Mouse (Mus musculus) midbrain, embryonic 10.5 days (tissue): ENCODE data around the gene Larp1b. TPM values are rescaled to one million over a fixed set of nuclear protein-coding genes. Genes with fewer than 3 reads are reported as not detected.
"Not testable (repeated sequence)": the region's sequence is repeated elsewhere in the genome, so short reads cannot be mapped to it uniquely, and the experiment has no call there.

Experiments used
- DNase-seq: peaks from one replicate; pipeline ENCODE4 v3.0.0-alpha.2; 2017; ENCODE audit warnings: low spot score
- H3K27ac ChIP-seq: fragments of 300-500 bp; sonication (generic); replicated peaks from 2 replicates; pipeline ENCODE4 v1.5.1; 2016; ENCODE audit warnings: mild to moderate bottlenecking
- H3K27me3 ChIP-seq: fragments of 300-500 bp; sonication (generic); 2 replicates; pipeline ENCODE4 v1.6.1; 2016; ENCODE audit warnings: low read depth, mild to moderate bottlenecking; ENCODE audit not compliant: poor library complexity, severe bottlenecking
- H3K36me3 ChIP-seq: fragments of 300-500 bp; sonication (generic); 2 replicates; pipeline ENCODE4 v1.6.1; 2016; ENCODE audit warnings: mild to moderate bottlenecking, moderate library complexity
- H3K4me1 ChIP-seq: fragments of 300-500 bp; sonication (generic); 2 replicates; pipeline ENCODE4 v1.6.1; 2016
- H3K4me3 ChIP-seq: fragments of 300-500 bp; sonication (generic); 2 replicates; pipeline ENCODE4 v1.5.1; 2016; ENCODE audit warnings: mild to moderate bottlenecking, moderate library complexity
- H3K9me3 ChIP-seq: fragments of 300-500 bp; sonication (generic); replicated peaks from 2 replicates; pipeline ENCODE4 v1.6.1; 2016; ENCODE audit warnings: mild to moderate bottlenecking
- WGBS: fragments of 180-500 bp; shearing (Covaris S2); methylation state at CpG from one replicate; pipeline ENCODE4 v1.1.7; 2016; 5-methylcytosine and 5-hydroxymethylcytosine counted together
- polyA plus RNA-seq: library from polyadenylated mRNA; unstranded; fragments of >200 nt; fragmentation: Nextera tagmentation; extraction: Ambion mirVana; gene quantifications from 2 replicates; pipeline ENCODE4 v1.2.1, GENCODE M21; 2016

Gene Larp1b
- polyA plus RNA-seq, result 1.7 and 2.0 TPM in 2 replicates

GRCm38 (mm10) chr3:40949170-40949902 is at the start of gene Larp1b:
Gene Larp1b (plus strand): TSS chr3:40949828.
- WGBS, result under 1% methylated on average over 64 of the region's 66 CpGs
- H3K27me3 ChIP-seq, result peaks cover 51% of the 10 kb centered on the region

GRCm38 (mm10) chr3:40902443-40902842 is 47.2 kb upstream of the Larp1b start, which contains the start of gene 1700034I23Rik:
Gene 1700034I23Rik (minus strand): TSS chr3:40902543.
- H3K27me3 ChIP-seq, H3K4me1 ChIP-seq, H3K27ac ChIP-seq, H3K36me3 ChIP-seq, DNase-seq, H3K4me3 ChIP-seq, H3K9me3 ChIP-seq: not testable (repeated sequence)
- 98% methylated on average over 8 of the region's 10 CpGs for WGBS

More at GRCm38 (mm10) chr3:40949170-40949902, at the start of gene Larp1b:
- H3K27ac ChIP-seq, result peak within 1 kb of the TSS; percentile 86
- peak within 1 kb of the TSS; percentile 81 for H3K4me3 ChIP-seq
- no peaks in the 10 kb centered on the region for H3K36me3 ChIP-seq
- no peaks in the 10 kb centered on the region for H3K9me3 ChIP-seq
- H3K4me1 ChIP-seq, result peaks cover 19% of the 10 kb centered on the region
- peak; percentile 100 for DNase-seq

- no peaks in the 10 kb centered on the region for H3K9me3 ChIP-seq
- no peaks in the 10 kb centered on the region for H3K4me1 ChIP-seq
- 85% methylated on average over 5 of the region's 5 CpGs for WGBS
- H3K27me3 ChIP-seq, result no peaks in the 10 kb centered on the region
- H3K27ac ChIP-seq, result no peak overlapping the region
- DNase-seq, result no peak
- no peak overlapping the region for H3K4me3 ChIP-seq
- H3K36me3 ChIP-seq, result peaks cover 9% of the 10 kb centered on the region
Observed at GRCm38 (mm10) chr3:40938189-40938588, 11.4 kb upstream of the Larp1b start.

- 96% methylated on average over 4 of the region's 4 CpGs for WGBS
- no peak for DNase-seq
- H3K4me3 ChIP-seq, result no peak overlapping the region
- H3K27me3 ChIP-seq, result no peaks in the 10 kb centered on the region
- H3K4me1 ChIP-seq, result no peaks in the 10 kb centered on the region
- no peaks in the 10 kb centered on the region for H3K9me3 ChIP-seq
- peaks cover 7% of the 10 kb centered on the region for H3K36me3 ChIP-seq
- no peak overlapping the region for H3K27ac ChIP-seq
Observed at GRCm38 (mm10) chr3:40938592-40938991, 11.0 kb upstream of the Larp1b start.

- no peak overlapping the region for H3K27ac ChIP-seq
- no peaks in the 10 kb centered on the region for H3K27me3 ChIP-seq
- DNase-seq, result no peak
- no peaks in the 10 kb centered on the region for H3K4me1 ChIP-seq
- H3K4me3 ChIP-seq, result no peak overlapping the region
- peaks cover 3% of the 10 kb centered on the region; the same call in 1 of the 2 replicates for H3K36me3 ChIP-seq
- H3K9me3 ChIP-seq, result no peaks in the 10 kb centered on the region
Observed at GRCm38 (mm10) chr3:40939019-40939418, 10.6 kb upstream of the Larp1b start.

DNA sequence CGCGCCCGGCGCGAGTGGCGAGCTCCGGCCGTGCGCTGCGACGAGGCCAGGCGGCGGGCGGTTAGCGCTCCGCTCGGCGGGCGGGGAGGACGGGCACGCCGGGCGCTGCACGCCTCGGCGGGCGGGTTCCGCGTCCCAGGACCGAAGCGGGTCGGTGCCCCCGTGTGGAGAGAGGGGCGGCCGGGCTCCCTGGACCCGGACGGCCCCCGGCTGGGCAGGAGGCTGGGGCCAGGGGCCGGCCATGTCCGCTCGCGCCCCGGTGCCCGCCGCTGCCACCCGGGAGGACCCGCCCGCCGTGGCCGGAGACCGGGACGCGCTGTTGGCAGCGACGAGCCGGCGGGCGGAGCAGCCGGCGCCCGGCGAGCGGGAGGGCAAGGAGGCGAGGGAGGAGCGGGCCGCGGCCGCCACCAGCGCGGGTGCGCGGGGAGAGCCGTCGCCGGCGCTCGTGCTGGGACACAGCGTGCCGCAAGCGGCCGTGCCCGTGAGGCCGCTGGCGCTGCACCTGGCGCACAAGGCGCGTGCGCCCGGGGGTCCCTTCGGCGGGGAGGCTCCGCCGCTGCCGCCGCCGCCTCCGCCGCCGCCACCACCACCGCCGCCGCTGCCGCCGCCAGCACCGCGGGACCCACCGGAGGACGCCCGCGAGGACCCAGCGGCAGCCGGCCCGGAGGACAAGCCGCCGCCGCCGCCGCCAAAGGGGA is 424 bp downstream of the Larp1b start:
- peak overlapping the region; percentile 81 for H3K4me3 ChIP-seq
- H3K4me1 ChIP-seq, result peaks cover 19% of the 10 kb centered on the region
- peaks cover 51% of the 10 kb centered on the region for H3K27me3 ChIP-seq
- no peaks in the 10 kb centered on the region for H3K36me3 ChIP-seq
- DNase-seq, result no peak
- WGBS, result under 1% methylated on average over 113 of the region's 118 CpGs
- peak overlapping the region; percentile 86 for H3K27ac ChIP-seq
- H3K9me3 ChIP-seq, result no peaks in the 10 kb centered on the region

- H3K9me3 ChIP-seq, result no peaks in the 10 kb centered on the region
- peak; percentile 60 for DNase-seq
- H3K36me3 ChIP-seq, result no peaks in the 10 kb centered on the region
- H3K4me1 ChIP-seq, result peaks cover 19% of the 10 kb centered on the region
- peaks cover 51% of the 10 kb centered on the region for H3K27me3 ChIP-seq
- H3K27ac ChIP-seq, result peak overlapping the region; percentile 86
- peak overlapping the region; percentile 81 for H3K4me3 ChIP-seq
- 2% methylated on average over 43 of the region's 43 CpGs for WGBS
Observed at GRCm38 (mm10) chr3:40950601-40951201, 1.1 kb downstream of the Larp1b start.

DNA sequence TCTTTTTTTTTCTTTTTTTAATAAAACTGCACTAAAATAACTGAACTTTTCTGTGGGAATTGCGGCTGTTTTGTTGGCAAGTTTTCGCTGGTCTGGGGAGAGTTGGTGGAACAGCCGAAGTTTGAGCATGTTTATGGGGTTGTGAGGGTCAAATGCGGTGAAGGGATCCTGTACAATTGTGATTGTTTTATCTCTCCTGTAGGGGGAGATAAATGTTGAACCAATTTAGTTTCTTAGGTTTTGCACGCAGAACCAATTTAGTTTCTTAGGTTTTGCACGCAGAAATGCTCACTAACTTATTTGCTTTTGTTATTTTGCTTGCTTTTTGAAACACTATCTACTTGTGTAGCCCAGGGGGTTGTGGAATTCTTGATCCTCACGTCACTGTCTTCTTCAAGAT is 1.7 kb downstream of the Larp1b start:
- Histone ChIP-seq H3K27ac (no peak overlapping the region), H3K4me3 (peak overlapping the region; percentile 81), H3K4me1 (peaks cover 19% of the 10 kb centered on the region), H3K9me3 (no peaks in the 10 kb centered on the region), H3K27me3 (peaks cover 51% of the 10 kb centered on the region), H3K36me3 (no peaks in the 10 kb centered on the region)
- no peak for DNase-seq
- 14% methylated on average over 7 of the region's 7 CpGs for WGBS

DNA sequence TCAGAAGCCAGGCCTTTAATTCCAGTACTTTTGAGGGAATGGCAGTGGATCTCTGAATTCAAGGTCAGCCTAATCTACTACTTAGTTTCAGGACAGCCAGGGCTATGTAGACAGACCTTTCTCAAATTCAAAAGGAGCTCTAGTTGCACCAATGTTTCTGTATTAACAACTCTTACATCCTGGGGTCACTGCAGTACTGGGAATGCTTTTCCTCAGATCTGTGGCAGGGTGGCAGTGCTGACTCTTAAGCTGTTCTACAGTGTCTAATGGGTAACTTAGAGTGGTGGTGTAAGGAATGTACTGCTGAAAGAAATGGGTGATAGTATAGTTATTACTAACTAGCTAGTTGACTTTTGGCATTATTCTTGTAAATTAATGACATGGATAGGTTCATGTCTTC is 3.0 kb downstream of the Larp1b start:
- no peak for DNase-seq
- Histone ChIP-seq H3K36me3 (no peaks in the 10 kb centered on the region), H3K27ac (no peak overlapping the region), H3K4me1 (peaks cover 19% of the 10 kb centered on the region), H3K27me3 (peaks cover 46% of the 10 kb centered on the region), H3K9me3 (no peaks in the 10 kb centered on the region), H3K4me3 (no peak overlapping the region)

GRCm38 (mm10) chr3:40954792-40955191 is 5.2 kb downstream of the Larp1b start:
- Histone ChIP-seq H3K27ac (no peak overlapping the region), H3K4me3 (no peak overlapping the region), H3K36me3 (no peaks in the 10 kb centered on the region), H3K4me1 (peaks cover 12% of the 10 kb centered on the region), H3K27me3 (peaks cover 29% of the 10 kb centered on the region), H3K9me3 (no peaks in the 10 kb centered on the region)
- no peak for DNase-seq
- WGBS, result 89% methylated on average over 1 of the region's 1 CpGs

DNA sequence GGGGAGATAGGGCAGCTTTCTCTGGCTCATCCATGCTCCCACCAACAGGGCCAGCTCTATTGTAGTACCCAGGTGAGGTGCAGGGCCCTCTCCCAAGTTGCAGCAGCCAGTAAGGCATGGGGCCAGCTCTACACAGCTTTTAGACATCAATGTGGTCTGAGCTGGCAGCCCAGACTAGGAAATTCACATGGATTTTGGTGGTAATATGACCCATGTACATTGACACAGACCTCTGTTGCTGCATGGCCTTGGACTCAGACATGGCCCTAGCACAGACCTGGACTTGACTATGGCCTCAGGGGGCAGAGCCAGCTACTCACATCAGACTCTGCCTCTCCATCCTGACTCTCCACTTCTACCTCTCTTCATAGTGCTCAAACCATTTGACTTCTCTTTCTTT is 9.2 kb downstream of the Larp1b start:
- no peaks in the 10 kb centered on the region for H3K27me3 ChIP-seq
- no peaks in the 10 kb centered on the region for H3K36me3 ChIP-seq
- no peaks in the 10 kb centered on the region for H3K9me3 ChIP-seq
- no peak overlapping the region for H3K4me3 ChIP-seq
- no peak overlapping the region for H3K27ac ChIP-seq
- DNase-seq, result no peak
- H3K4me1 ChIP-seq, result no peaks in the 10 kb centered on the region

DNA sequence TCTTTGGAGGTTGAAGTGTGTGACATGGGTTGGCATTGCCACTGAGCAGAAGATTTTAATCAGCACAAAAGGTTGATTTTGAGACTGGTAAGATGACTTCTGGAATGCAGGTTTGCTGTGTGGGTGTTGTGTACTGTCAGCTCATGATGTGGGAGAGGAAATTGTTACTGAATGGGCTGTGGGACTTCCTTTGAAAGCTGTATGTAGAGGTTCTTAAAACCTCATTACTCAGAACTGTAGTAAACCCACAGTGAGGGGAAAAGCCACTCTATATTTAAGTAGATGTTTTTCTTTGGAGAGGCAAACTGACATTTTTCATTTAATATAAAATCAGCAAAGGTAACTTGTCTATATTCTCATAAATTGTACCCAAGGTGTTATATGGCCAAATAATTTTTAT is 31.1 kb downstream of the Larp1b start:
- no peaks in the 10 kb centered on the region for H3K36me3 ChIP-seq
- no peaks in the 10 kb centered on the region for H3K9me3 ChIP-seq
- no peak overlapping the region for H3K27ac ChIP-seq
- H3K4me3 ChIP-seq, result no peak overlapping the region
- H3K4me1 ChIP-seq, result no peaks in the 10 kb centered on the region
- no peaks in the 10 kb centered on the region for H3K27me3 ChIP-seq
- DNase-seq, result no peak

DNA sequence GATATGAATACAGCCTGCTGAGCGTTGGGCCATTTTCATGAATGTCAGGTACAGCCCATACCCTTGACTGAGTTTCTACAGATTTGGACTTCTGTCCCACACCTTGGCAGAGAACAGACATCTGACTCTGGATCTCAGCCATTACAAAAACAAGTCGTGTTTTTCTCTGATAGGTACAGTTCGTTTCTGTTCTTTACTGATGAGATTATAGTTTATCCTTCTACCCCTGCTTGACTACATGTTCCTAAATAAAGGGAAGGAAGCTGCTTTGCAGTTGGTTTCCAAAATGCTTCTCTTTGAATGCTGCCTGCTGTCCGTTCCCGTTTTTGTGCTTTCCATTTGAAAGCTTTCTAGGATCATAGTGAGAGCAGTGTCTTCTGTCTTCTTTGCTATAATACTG is 37.9 kb downstream of the Larp1b start:
- no peaks in the 10 kb centered on the region for H3K36me3 ChIP-seq
- WGBS, result 80% methylated on average over 5 of the region's 5 CpGs
- H3K9me3 ChIP-seq, result no peaks in the 10 kb centered on the region
- no peaks in the 10 kb centered on the region for H3K27me3 ChIP-seq
- DNase-seq, result no peak
- no peak overlapping the region for H3K4me3 ChIP-seq
- H3K27ac ChIP-seq, result no peak overlapping the region
- H3K4me1 ChIP-seq, result no peaks in the 10 kb centered on the region
